Mouse (Mus musculus) MEL (cell line): ENCODE data around the gene Mogat2. TPM values are rescaled to one million over a fixed set of nuclear protein-coding genes. Genes with fewer than 3 reads are reported as not detected.

ENCODE experiments used
- DNase-seq: peaks from one replicate; pipeline ENCODE4 v3.0.0; 2011; ENCODE audit warnings: low read depth, low spot score
- H3K27ac ChIP-seq: 2 replicates; pipeline ENCODE4 v1.5.1; 2012; ENCODE audit warnings: low read depth, mild to moderate bottlenecking, control low read depth, low read length, moderate library complexity; ENCODE audit not compliant: control insufficient read depth
- H3K27me3 ChIP-seq, 2 experiments: fragments of 150-350 bp in 1 of 2; sonication (generic) in 1 of 2; 2 replicates each; pipeline ENCODE4 v1.6.1; 2012; ENCODE audit warnings: low read length in 2 of 2, mild to moderate bottlenecking in 2 of 2, improper control_type of control experiment in 1 of 2, moderate library complexity in 1 of 2; ENCODE audit not compliant: insufficient read depth in 2 of 2, control insufficient read depth in 1 of 2
- H3K36me3 ChIP-seq, 2 experiments: 2 replicates each; pipeline ENCODE4 v1.6.1; 2012 to 2014; ENCODE audit warnings: low read length in 2 of 2, improper control_type of control experiment in 1 of 2, inconsistent platforms in 1 of 2, mild to moderate bottlenecking in 1 of 2; ENCODE audit not compliant: insufficient read depth in 2 of 2, control insufficient read depth in 1 of 2
- H3K4me1 ChIP-seq, 2 experiments: fragments of 150-350 bp in 1 of 2; sonication (generic) in 1 of 2; 2 replicates each; pipeline ENCODE4 v1.6.1; 2012; ENCODE audit warnings: low read length in 2 of 2, improper control_type of control experiment in 1 of 2, mild to moderate bottlenecking in 1 of 2; ENCODE audit not compliant: insufficient read depth in 2 of 2, control insufficient read depth in 1 of 2
- H3K4me3 ChIP-seq, 2 experiments: fragments of 150-350 bp in 1 of 2; sonication (generic) in 1 of 2; 2 replicates each; pipeline ENCODE4 v1.5.1; 2012; ENCODE audit warnings: low read depth in 2 of 2, low read length in 2 of 2, mild to moderate bottlenecking in 2 of 2, moderate library complexity in 2 of 2, control low read depth in 1 of 2, improper control_type of control experiment in 1 of 2; ENCODE audit not compliant: control insufficient read depth in 1 of 2, insufficient read depth in 1 of 2
- H3K79me2 ChIP-seq: 2 replicates; pipeline ENCODE4 v1.6.1; 2012; ENCODE audit warnings: mild to moderate bottlenecking, low read length, moderate library complexity; ENCODE audit not compliant: control insufficient read depth, poor library complexity, insufficient read depth
- H3K9ac ChIP-seq: 2 replicates; pipeline ENCODE4 v1.6.1; 2012; ENCODE audit warnings: low read depth, mild to moderate bottlenecking, control low read depth, low read length, moderate library complexity; ENCODE audit not compliant: control insufficient read depth, poor library complexity, severe bottlenecking
- H3K9me3 ChIP-seq: fragments of 150-350 bp; sonication (generic); replicated peaks from 2 replicates; pipeline ENCODE4 v1.6.1; 2012; ENCODE audit warnings: mild to moderate bottlenecking, low read length, improper control_type of control experiment, moderate library complexity; ENCODE audit not compliant: insufficient read depth
- CHD1 ChIP-seq: IDR thresholded peaks from 2 replicates; pipeline ENCODE4 v1.6.1; 2012; ENCODE audit warnings: low read depth, mild to moderate bottlenecking, inconsistent platforms, low read length, improper control_type of control experiment
- E2F4 ChIP-seq: IDR thresholded peaks from 2 replicates; pipeline ENCODE4 v1.6.1; 2011; ENCODE audit warnings: low read depth, low read length, improper control_type of control experiment, borderline replicate concordance
- HCFC1 ChIP-seq: IDR thresholded peaks from 2 replicates; pipeline ENCODE4 v1.6.1; 2012; ENCODE audit warnings: low read depth, mild to moderate bottlenecking, inconsistent platforms, low read length, improper control_type of control experiment, moderate library complexity
- KAT2A ChIP-seq: conservative IDR thresholded peaks from 2 replicates; pipeline ENCODE4 v1.6.1; 2012; ENCODE audit warnings: low read depth, low read length, improper control_type of control experiment, inconsistent platforms
- MXI1 ChIP-seq: IDR thresholded peaks from 2 replicates; pipeline ENCODE4 v1.6.1; 2011; ENCODE audit warnings: mild to moderate bottlenecking, low read depth, low read length, improper control_type of control experiment
- TAL1 ChIP-seq: IDR thresholded peaks from 2 replicates; pipeline ENCODE4 v1.6.1; 2012; ENCODE audit warnings: mild to moderate bottlenecking, inconsistent platforms, low read length, moderate library complexity, mixed read lengths
- TBP ChIP-seq: IDR thresholded peaks from 2 replicates; pipeline ENCODE4 v1.8.0; 2011; ENCODE audit warnings: low read depth, low read length, improper control_type of control experiment
- TCF12 ChIP-seq: IDR thresholded peaks from 2 replicates; pipeline ENCODE4 v1.6.1; 2014; ENCODE audit warnings: low read depth, mild to moderate bottlenecking, inconsistent platforms, low read length, improper control_type of control experiment, moderate library complexity
- USF1 ChIP-seq: IDR thresholded peaks from 2 replicates; pipeline ENCODE4 v1.6.1; 2014; ENCODE audit warnings: low read depth, mild to moderate bottlenecking, inconsistent platforms, low read length, improper control_type of control experiment, moderate library complexity
- USF2 ChIP-seq, 2 experiments: IDR thresholded peaks; 2 replicates each; pipeline ENCODE4 v1.6.1; 2011 to 2012; ENCODE audit warnings: improper control_type of control experiment in 2 of 2, low read length in 2 of 2, borderline replicate concordance in 1 of 2, inconsistent platforms in 1 of 2, low read depth in 1 of 2, mild to moderate bottlenecking in 1 of 2; ENCODE audit not compliant: insufficient read depth in 1 of 2
- ZKSCAN1 ChIP-seq: IDR thresholded peaks from 2 replicates; pipeline ENCODE4 v1.6.1; 2012; ENCODE audit warnings: low read depth, mild to moderate bottlenecking, inconsistent platforms, low read length, improper control_type of control experiment, moderate library complexity
- ZMIZ1 ChIP-seq: IDR thresholded peaks from 2 replicates; pipeline ENCODE4 v1.6.1; 2012; ENCODE audit warnings: low read depth, mild to moderate bottlenecking, inconsistent platforms, low read length, improper control_type of control experiment, moderate library complexity
- polyA plus RNA-seq, 2 experiments: library from polyadenylated mRNA; stranded (reverse) in 1 of 2; unstranded in 1 of 2; fragments of >175 nt in 1 of 2; fragments of >200 nt in 1 of 2; gene quantifications; 2 replicates each; pipeline versions ENCODE4 v1.2.1 to v1.2.4; 2012; ENCODE audit warnings: low replicate concordance in 2 of 2, low read depth in 1 of 2; ENCODE audit not compliant: insufficient read length in 2 of 2, insufficient read depth in 1 of 2, missing spikeins in 1 of 2
- total RNA-seq: library from RNA; depleted of rRNA; stranded (reverse); fragments of 300-350 nt; gene quantifications from 2 replicates; pipeline ENCODE4 v1.2.3, GENCODE M21; 2012

Gene Mogat2
- total and polyA plus RNA-seq, 3 experiments = 0.13 TPM; not detected in 2

GRCm38 (mm10) chr7:99171730-99172463, 66.5 kb downstream of the Mogat2 start:
- TF ChIP-seq TBP = no peak
- Histone ChIP-seq H3K9ac (no peak overlapping the region), H3K27me3 (no peaks in the 10 kb centered on the region), H3K4me1 (peaks cover 2 to 21% of the 10 kb centered on the region in 2 experiments; a peak in 3 of 4 replicates), H3K36me3 (peaks cover 0 to 8% of the 10 kb centered on the region in 2 experiments; a peak in 2 of 4 replicates), H3K79me2 (no peaks in the 10 kb centered on the region), H3K9me3 (no peaks in the 10 kb centered on the region), H3K27ac (no peak overlapping the region), H3K4me3 (no peak overlapping the region)
- no peak for DNase-seq

DNA sequence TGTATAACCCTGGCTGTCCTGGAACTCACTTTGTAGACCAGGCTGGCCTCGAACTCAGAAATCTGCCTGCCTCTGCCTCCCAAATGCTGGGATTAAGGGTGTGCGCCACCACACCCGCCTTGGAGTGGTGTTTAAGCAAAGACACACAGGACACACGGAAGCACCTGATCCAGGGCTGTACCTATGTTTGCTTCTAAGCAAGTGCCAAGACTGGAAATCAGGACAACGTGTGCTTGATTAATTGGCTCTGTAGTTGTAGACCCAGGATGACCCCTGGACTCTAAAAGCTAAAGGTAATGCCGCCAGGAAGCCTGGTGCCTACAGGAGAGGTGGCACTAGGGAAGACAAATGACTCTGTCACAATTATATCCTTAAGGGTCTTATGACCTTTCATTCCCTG, 67.9 kb downstream of the Mogat2 start:
- Histone ChIP-seq H3K9ac (no peak overlapping the region), H3K9me3 (no peaks in the 10 kb centered on the region), H3K27ac (no peak overlapping the region), H3K27me3 (no peaks in the 10 kb centered on the region), H3K79me2 (no peaks in the 10 kb centered on the region), H3K36me3 (peaks cover 0 to 8% of the 10 kb centered on the region in 2 experiments; a peak in 2 of 4 replicates), H3K4me1 (peaks cover 2 to 21% of the 10 kb centered on the region in 2 experiments; a peak in 3 of 4 replicates), H3K4me3 (no peak overlapping the region)
- DNase-seq = no peak
- TF ChIP-seq HCFC1 = no peak
- no peak for TF ChIP-seq TBP
- TF ChIP-seq CHD1 = no peak
- TF ChIP-seq ZMIZ1 = no peak
- no peak for TF ChIP-seq E2F4
- no peak for TF ChIP-seq USF2 (IDR thresholded peaks at IDR 0.05; ENCODE audit: borderline replicate concordance in 1 of 2, insufficient read depth in 1 of 2, low read depth in 1 of 2, low read length in 2 of 2)
- no peak for TF ChIP-seq KAT2A
- TF ChIP-seq TCF12 = no peak
- TF ChIP-seq MXI1 = no peak
- TF ChIP-seq TAL1 = no peak
- no peak for TF ChIP-seq USF1
- no peak for TF ChIP-seq ZKSCAN1
- TF ChIP-seq, all 39 proteins: peak for 0
